Mouse (Mus musculus): ENCODE data around the gene Hist1h2ak. TPM values are rescaled to one million over a fixed set of nuclear protein-coding genes. Genes with fewer than 3 reads are reported as not detected.
"Not testable (repeated sequence)": the region's sequence is repeated elsewhere in the genome, so short reads cannot be mapped to it uniquely, and the experiment has no call there.

The Hist1h2ak gene
- polyA plus RNA-seq, 1 experiment from 2014 or later, result 39.8 TPM

GRCm38 (mm10) chr13:21727948-21728572, 25.6 kb downstream of the Hist1h2ak start:
- ATAC-seq (ENCODE audit: low FRiP score, low read depth), result no peak
- Histone ChIP-seq H3K4me3 (no peak overlapping the region), H3K27me3 (no peaks in the 10 kb centered on the region), H3K27ac (no peak overlapping the region), H3K9me3 (no peaks in the 10 kb centered on the region), H3K36me3 (no peaks in the 10 kb centered on the region), H3K9ac (no peak overlapping the region), H3K4me2 (replicated peaks) (no peak overlapping the region), H3K4me1 (peaks cover 1% of the 10 kb centered on the region; the same call in 1 of the 2 replicates)
- 25% methylated on average over 11 of the region's 11 CpGs for WGBS

GRCm38 (mm10) chr13:21722993-21723836, 30.4 kb downstream of the Hist1h2ak start:
- no peak for ATAC-seq (ENCODE audit: low FRiP score, low read depth)
- WGBS, result 30% methylated on average over 5 of the region's 5 CpGs
- H3K27ac ChIP-seq, result peak overlapping the region; percentile 88
- peak overlapping the region; percentile 45; the same call in 1 of the 2 replicates for H3K4me3 ChIP-seq
- H3K4me2 ChIP-seq (replicated peaks), result peak overlapping the region; percentile 66
- no peaks in the 10 kb centered on the region for H3K27me3 ChIP-seq
- H3K9me3 ChIP-seq, result no peaks in the 10 kb centered on the region
- no peak overlapping the region for H3K9ac ChIP-seq
- H3K4me1 ChIP-seq, result peaks cover 27% of the 10 kb centered on the region
- no peaks in the 10 kb centered on the region for H3K36me3 ChIP-seq

DNA sequence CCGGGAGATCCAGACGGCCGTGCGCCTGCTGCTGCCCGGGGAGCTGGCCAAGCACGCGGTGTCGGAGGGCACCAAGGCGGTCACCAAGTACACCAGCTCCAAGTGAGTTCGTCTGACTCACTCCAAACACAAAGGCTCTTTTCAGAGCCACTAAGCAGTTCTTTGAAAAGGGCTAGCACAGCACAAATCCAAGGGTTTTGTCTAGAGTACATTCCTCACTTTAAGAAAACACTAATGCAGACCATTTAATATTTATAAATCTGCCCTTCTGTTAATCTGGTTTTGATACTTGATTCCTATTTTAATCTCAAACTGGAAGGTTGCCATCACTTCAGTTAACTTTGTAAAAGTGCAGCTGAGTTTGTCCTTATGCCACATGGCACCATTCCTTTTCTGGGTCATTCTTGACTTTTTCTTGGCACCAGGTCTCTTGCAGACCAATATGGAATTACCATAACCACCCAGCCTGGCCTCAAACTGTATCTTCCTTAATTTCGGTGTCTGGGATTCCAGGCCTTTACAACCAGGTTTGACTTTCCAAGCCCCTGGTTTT, 31.2 kb downstream of the Hist1h2ak start:
- peak overlapping the region; percentile 66 for H3K4me2 ChIP-seq (replicated peaks)
- peaks cover 30% of the 10 kb centered on the region for H3K4me1 ChIP-seq
- peak overlapping the region; percentile 88 for H3K27ac ChIP-seq
- no peaks in the 10 kb centered on the region for H3K9me3 ChIP-seq
- H3K36me3 ChIP-seq, result no peaks in the 10 kb centered on the region
- no peaks in the 10 kb centered on the region for H3K27me3 ChIP-seq
- H3K9ac ChIP-seq, result peak overlapping the region; percentile 62
- H3K4me3 ChIP-seq, result peak overlapping the region; percentile 45
- 2% methylated on average over 11 of the region's 11 CpGs for WGBS
- no peak; the same call in 1 of the 2 replicates for ATAC-seq (ENCODE audit: low FRiP score, low read depth)

DNA sequence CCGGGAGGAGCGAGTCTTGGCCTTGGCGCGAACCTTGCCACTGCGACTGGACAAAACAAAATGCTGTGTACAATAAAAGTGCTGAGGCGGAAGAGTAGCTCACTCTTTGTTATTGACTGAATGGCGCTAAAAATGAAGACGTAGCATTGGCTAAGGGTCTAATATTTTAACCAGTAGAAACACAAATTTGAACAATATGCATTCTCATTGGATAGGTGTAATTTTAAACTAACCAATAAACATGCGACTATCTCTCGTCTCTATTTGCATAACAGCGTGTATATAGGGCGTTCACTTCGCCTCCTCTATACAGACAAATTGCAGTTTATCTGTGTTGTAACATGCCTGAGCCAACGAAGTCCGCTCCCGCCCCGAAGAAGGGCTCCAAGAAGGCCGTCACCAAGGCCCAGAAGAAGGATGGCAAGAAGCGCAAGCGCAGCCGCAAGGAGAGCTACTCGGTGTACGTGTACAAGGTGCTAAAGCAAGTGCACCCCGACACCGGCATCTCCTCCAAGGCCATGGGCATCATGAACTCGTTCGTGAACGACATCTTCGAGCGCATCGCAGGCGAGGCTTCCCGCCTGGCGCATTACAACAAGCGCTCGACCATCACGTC, 31.8 kb downstream of the Hist1h2ak start, which contains the start of gene Hist1h2bm:
Gene Hist1h2bm, plus strand, starts transcription at position 288 of the 616 bp plus-strand sequence.
- Histone ChIP-seq H3K27ac (peak within 1 kb of the TSS; percentile 88), H3K4me1 (peaks cover 33% of the 10 kb centered on the region), H3K4me2 (replicated peaks) (peak within 1 kb of the TSS; percentile 66), H3K9ac (peak within 1 kb of the TSS; percentile 63), H3K4me3 (peak within 1 kb of the TSS; percentile 45)
- not testable (repeated sequence) for H3K27me3 ChIP-seq, H3K9me3 ChIP-seq, H3K36me3 ChIP-seq
- WGBS, result under 1% methylated on average over 37 of the region's 37 CpGs
- ATAC-seq (ENCODE audit: low FRiP score, low read depth), result peak; percentile 97

DNA sequence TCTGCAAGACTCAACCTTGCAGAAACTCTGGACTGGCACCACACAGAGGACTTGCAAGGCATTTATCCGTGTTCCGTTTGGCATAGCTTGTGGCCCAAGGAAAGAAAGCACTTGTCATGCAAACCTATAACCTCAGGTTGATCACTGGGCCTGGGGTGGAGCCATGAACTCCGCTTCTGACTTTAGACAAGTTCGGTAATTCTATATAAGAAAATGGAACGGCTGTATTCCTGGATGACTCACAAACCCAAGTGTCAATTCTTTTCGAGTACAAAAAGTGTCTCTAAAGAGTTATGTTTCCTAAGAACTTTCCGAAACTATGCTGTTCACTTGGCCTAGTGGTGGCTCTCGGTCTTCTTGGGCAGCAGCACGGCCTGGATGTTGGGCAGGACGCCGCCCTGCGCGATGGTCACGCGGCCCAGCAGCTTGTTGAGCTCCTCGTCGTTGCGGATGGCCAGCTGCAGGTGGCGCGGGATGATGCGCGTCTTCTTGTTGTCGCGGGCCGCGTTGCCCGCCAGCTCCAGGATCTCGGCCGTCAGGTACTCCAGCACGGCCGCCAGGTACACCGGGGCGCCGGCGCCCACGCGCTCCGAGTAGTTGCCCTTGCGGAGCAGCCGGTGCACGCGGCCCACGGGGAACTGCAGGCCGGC, 32.4 kb downstream of the Hist1h2ak start:
- Histone ChIP-seq H3K4me3 (peak overlapping the region; percentile 45), H3K4me2 (replicated peaks) (peak overlapping the region; percentile 66), H3K9ac (peak overlapping the region; percentile 63), H3K4me1 (peaks cover 34% of the 10 kb centered on the region), H3K27ac (peak overlapping the region; percentile 88)
- not testable (repeated sequence) for ATAC-seq (ENCODE audit: low FRiP score, low read depth); H3K36me3 ChIP-seq; H3K9me3 ChIP-seq; H3K27me3 ChIP-seq
- 2% methylated on average over 24 of the region's 44 CpGs for WGBS

DNA sequence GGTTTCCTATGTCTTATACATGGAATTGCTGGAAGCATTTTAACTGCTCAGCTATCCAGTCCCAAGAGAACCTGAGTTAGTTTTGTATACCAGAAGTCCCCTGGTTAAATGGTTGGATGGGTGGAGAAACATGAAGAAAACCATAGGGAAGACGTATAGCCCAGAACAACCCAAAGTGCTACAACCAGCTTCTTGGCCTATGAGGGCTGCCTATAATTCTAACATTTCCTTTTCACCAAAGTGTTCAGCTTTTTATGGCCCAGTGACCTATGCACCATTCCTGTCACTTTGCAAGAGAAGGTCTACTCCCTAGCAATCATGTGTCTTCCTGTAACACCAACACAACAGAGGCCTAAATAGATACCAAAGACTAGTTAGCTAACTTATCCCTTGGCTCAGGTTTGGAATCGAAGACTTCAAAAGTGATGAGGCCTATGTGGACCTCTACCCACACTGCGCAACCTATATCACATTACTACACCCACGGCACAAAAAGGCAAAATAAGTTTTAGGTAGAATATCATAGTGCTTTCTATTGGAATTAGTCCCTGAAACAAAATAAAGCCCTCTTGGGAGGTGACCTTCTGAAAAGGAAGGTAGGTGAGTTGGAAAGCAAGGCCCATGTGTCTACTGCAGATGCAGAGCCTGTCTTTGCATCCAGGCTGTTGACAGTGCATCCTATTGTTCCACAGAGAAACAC, 35.1 kb downstream of the Hist1h2ak start:
- Histone ChIP-seq H3K27ac (peak overlapping the region; percentile 89), H3K9ac (peak overlapping the region; percentile 83), H3K4me2 (replicated peaks) (peak overlapping the region; percentile 85), H3K4me3 (peak overlapping the region; percentile 49), H3K9me3 (no peaks in the 10 kb centered on the region), H3K4me1 (peaks cover 42% of the 10 kb centered on the region), H3K36me3 (no peaks in the 10 kb centered on the region), H3K27me3 (no peaks in the 10 kb centered on the region)
- ATAC-seq (ENCODE audit: low FRiP score, low read depth), result no peak
- WGBS, result 56% methylated on average over 4 of the region's 4 CpGs

DNA sequence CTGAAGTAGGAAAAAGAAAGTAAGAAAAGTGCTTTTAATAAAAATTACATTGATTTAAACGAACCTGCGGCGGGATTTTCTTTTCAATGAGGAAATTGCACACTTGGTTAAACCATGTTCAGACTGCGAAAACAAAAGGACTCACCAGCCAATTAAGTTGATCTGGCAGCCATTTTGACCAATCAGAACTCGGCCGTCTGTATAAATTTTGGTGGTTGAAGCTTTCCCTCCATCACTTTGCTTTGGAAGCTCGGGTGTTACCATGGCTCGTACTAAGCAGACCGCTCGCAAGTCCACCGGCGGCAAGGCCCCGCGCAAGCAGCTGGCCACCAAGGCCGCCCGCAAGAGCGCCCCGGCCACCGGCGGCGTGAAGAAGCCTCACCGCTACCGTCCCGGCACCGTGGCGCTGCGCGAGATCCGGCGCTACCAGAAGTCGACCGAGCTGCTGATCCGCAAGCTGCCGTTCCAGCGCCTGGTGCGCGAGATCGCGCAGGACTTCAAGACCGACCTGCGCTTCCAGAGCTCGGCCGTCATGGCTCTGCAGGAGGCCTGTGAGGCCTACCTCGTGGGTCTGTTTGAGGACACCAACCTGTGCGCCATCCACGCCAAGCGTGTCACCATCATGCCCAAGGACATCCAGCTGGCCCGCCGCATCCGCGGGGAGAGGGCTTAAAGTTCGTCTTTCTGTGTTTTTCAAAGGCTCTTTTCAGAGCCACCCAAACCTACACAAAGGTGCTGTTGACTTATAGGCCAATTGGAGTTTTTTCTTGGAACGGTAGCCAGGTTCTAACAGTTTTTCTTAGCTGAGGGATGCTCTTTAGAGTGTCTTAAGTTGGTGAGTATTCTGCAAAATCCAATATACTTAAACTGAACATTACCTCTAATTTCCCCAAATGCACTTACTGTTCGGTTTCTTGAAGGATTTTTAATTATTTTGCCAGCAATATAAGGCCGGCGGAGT, 36.0 kb downstream of the Hist1h2ak start, which contains the start of gene Hist1h3h:
Gene Hist1h3h, plus strand, starts transcription at position 263 of the 961 bp plus-strand sequence.
- H3K4me1 ChIP-seq, result peaks cover 38% of the 10 kb centered on the region
- H3K27ac ChIP-seq, result peak within 1 kb of the TSS; percentile 95
- H3K4me3 ChIP-seq, result peak within 1 kb of the TSS; percentile 51
- WGBS, result under 1% methylated on average over 30 of the region's 56 CpGs
- H3K9ac ChIP-seq, result peak within 1 kb of the TSS; percentile 83
- peak within 1 kb of the TSS; percentile 85 for H3K4me2 ChIP-seq (replicated peaks)
- H3K27me3 ChIP-seq, H3K36me3 ChIP-seq, H3K9me3 ChIP-seq: not testable (repeated sequence)
- ATAC-seq (ENCODE audit: low FRiP score, low read depth), result peak; percentile 42

DNA sequence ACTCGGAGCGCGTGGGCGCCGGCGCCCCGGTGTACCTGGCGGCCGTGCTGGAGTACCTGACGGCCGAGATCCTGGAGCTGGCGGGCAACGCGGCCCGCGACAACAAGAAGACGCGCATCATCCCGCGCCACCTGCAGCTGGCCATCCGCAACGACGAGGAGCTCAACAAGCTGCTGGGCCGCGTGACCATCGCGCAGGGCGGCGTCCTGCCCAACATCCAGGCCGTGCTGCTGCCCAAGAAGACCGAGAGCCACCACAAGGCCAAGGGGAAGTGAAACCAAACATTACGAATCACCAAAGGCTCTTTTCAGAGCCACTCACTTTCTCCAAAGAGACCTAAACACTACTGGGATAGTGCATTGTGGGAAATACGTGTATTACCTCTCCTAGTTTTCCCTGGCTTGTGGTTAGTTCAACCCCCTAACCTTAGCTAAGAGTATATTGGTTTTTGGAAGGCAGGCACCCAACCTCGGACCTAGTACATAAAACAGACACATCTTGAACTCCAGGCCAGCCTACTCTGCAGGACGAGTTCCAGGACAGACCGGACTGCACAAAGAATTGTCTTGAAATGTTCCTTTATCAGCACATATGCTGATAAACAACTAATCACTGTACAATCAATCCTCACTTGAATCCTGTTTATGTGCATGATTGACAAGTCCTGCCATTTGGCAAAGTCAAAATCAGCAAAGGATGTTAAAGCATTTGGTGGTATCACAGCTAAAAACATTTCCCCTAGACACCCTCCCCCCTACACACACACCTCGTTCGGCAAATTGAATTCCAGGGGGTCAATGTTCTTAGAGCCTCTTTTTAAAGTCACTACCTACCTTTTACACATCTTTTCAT, 36.9 kb downstream of the Hist1h2ak start:
- not testable (repeated sequence) for ATAC-seq (ENCODE audit: low FRiP score, low read depth); H3K9me3 ChIP-seq; H3K27me3 ChIP-seq; H3K36me3 ChIP-seq
- WGBS, result under 1% methylated on average over 14 of the region's 38 CpGs
- peak overlapping the region; percentile 85 for H3K4me2 ChIP-seq (replicated peaks)
- peak overlapping the region; percentile 51 for H3K4me3 ChIP-seq
- H3K27ac ChIP-seq, result peak overlapping the region; percentile 95
- peaks cover 35% of the 10 kb centered on the region for H3K4me1 ChIP-seq
- H3K9ac ChIP-seq, result peak overlapping the region; percentile 81

DNA sequence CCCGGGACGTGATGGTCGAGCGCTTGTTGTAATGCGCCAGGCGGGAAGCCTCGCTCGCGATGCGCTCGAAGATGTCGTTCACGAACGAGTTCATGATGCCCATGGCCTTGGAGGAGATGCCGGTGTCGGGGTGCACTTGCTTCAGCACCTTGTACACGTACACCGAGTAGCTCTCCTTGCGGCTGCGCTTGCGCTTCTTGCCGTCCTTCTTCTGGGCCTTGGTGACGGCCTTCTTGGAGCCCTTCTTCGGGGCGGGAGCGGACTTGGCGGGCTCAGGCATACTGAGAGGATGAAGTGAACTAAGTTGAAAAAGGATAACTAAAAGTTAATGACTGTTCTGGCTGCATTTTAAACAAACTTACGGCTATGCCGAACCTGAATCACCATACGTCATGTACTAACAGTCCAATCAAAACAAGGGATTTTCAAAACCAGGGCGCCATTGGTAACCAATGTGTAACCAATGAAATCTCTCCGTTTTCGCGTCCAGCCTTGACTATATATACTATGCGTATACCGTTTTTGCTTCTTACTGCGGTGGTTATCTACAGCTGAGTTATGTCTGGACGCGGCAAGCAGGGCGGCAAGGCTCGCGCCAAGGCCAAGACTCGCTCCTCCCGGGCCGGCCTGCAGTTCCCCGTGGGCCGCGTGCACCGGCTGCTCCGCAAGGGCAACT, 37.6 kb downstream of the Hist1h2ak start, which contains the start of the genes Hist1h2bl and Hist1h2ai:
Gene Hist1h2bl, minus strand, starts transcription at position 280 of the 676 bp plus-strand sequence.
Gene Hist1h2ai, plus strand, starts transcription at position 559 of the 676 bp plus-strand sequence.
- under 1% methylated on average over 36 of the region's 50 CpGs for WGBS
- H3K27me3 ChIP-seq, result not testable (repeated sequence)

More for the DNA sequence above, 37.6 kb downstream of the Hist1h2ak start, which contains the start of the genes Hist1h2bl and Hist1h2ai:
- Histone ChIP-seq H3K4me3 (peak within 1 kb of the TSS; percentile 51), H3K4me2 (replicated peaks) (peak within 1 kb of the TSS; percentile 85), H3K4me1 (peaks cover 35% of the 10 kb centered on the region), H3K9ac (peak within 1 kb of the TSS; percentile 81), H3K27ac (peak within 1 kb of the TSS; percentile 95)
- ATAC-seq (ENCODE audit: low FRiP score, low read depth), result peak; percentile 94
- H3K9me3 ChIP-seq, H3K36me3 ChIP-seq: not testable (repeated sequence)

Data from limb, embryonic 13.5 days (tissue).